Mouse (Mus musculus): ENCODE measurements around the gene Bsn.

DNA sequence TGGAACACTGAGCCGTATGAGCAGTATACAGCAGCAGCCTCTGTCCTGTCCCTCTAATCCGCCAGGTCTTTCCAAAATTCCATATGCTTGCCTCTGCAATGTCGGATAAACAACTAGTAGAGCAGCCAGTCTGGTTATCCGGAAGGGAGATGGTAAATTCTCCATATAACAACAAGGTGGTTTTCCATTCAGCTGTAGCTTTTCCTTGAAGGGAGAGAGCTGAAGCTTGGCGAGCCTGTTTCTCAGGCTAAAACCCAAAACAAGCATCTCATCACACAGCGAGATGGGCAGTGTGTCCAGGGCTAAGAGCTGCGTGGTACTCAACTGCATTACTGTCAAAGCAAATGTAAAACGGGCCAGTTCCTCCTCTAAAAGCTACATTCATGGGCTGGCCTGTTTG, 1.7 kb downstream of the Bsn start:
- no peak for TF ChIP-seq POLR2A (IDR thresholded peaks at IDR 0.05; ENCODE audit: low read depth, low read length)
- no peak for TF ChIP-seq CTCF (IDR thresholded peaks at IDR 0.05; ENCODE audit: extremely low read depth, insufficient read length, insufficient replicate concordance, low read depth, low read length)

Data from small intestine, adult 2 months (tissue).